Mouse (Mus musculus): ENCODE results near the gene Rab23. TPM values are rescaled to one million over a fixed set of nuclear protein-coding genes. Genes with fewer than 3 reads are reported as not detected.

The Rab23 gene
- polyA plus RNA-seq, 1 experiment from 2014 or later, result 11.6 TPM

DNA sequence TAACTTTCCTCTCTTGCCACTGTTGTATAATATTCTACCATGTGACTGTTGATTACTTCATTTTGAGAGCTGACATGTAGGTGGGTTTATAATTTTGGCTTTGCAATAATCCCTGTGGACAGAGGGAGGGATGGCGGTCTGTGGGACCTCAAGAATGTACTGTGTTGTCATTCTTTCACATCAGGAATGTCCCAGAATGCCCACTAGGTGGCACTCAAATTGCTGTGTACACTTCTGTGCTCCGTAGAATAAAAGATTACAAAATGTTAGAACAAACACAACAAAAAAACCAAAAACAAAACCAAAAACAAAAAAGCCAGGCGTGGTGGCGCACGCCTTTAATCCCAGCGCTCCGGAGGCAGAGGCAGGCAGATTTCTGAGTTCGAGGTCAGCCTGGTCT lies 35.2 kb upstream of the Rab23 start:
- H3K4me3 ChIP-seq (ENCODE audit: low read depth, low read length), result no peak overlapping the region
- WGBS, result 56% methylated on average over 8 of the region's 8 CpGs
- no peak for DNase-seq (ENCODE audit: low spot score)
- H3K4me2 ChIP-seq, result no peak overlapping the region
- H3K9me3 ChIP-seq (ENCODE audit: control insufficient read depth, low read length), result no peaks in the 10 kb centered on the region
- no peak overlapping the region for H3K27ac ChIP-seq (ENCODE audit: low read depth, low read length)
- H3K4me1 ChIP-seq (replicated peaks; ENCODE audit: control insufficient read depth, insufficient read depth, low read length), result no peaks in the 10 kb centered on the region
- H3K36me3 ChIP-seq (ENCODE audit: control insufficient read depth, insufficient read depth, low read length), result no peaks in the 10 kb centered on the region
- ATAC-seq (replicated peaks; ENCODE audit: low FRiP score), result no peak
- no peak overlapping the region for H3K9ac ChIP-seq (ENCODE audit: low read depth, low read length)
- H3K27me3 ChIP-seq (replicated peaks; ENCODE audit: control insufficient read depth, insufficient read depth, low read length), result no peaks in the 10 kb centered on the region

DNA sequence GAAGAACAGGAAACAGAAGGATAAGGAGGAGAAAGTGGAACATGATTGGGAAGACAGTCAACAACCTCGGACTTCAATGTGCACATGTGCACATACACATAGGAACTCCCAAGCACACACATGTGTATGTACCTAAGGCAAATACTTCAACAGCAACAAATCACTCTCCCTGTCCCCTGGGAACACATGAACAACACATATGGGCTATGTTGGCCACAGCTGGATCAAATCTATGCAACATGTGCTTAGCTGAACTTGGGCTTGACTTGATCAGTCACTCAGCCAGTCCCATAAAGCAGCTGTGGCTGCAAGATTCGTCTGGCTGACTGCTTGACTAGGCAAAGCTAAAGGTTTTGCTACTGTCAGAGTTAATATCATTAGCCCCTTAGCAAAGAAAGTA lies 30.9 kb upstream of the Rab23 start:
- Histone ChIP-seq H3K27me3 (replicated peaks; ENCODE audit: control insufficient read depth, insufficient read depth, low read length) (no peaks in the 10 kb centered on the region), H3K9ac (ENCODE audit: low read depth, low read length) (no peak overlapping the region), H3K4me3 (ENCODE audit: low read depth, low read length) (no peak overlapping the region), H3K9me3 (ENCODE audit: control insufficient read depth, low read length) (no peaks in the 10 kb centered on the region), H3K4me2 (no peak overlapping the region), H3K36me3 (ENCODE audit: control insufficient read depth, insufficient read depth, low read length) (no peaks in the 10 kb centered on the region), H3K4me1 (replicated peaks; ENCODE audit: control insufficient read depth, insufficient read depth, low read length) (no peaks in the 10 kb centered on the region), H3K27ac (ENCODE audit: low read depth, low read length) (no peak overlapping the region)
- 51% methylated on average over 2 of the region's 2 CpGs for WGBS
- ATAC-seq (replicated peaks; ENCODE audit: low FRiP score) (no peak), DNase-seq (ENCODE audit: low spot score) (no peak)

DNA sequence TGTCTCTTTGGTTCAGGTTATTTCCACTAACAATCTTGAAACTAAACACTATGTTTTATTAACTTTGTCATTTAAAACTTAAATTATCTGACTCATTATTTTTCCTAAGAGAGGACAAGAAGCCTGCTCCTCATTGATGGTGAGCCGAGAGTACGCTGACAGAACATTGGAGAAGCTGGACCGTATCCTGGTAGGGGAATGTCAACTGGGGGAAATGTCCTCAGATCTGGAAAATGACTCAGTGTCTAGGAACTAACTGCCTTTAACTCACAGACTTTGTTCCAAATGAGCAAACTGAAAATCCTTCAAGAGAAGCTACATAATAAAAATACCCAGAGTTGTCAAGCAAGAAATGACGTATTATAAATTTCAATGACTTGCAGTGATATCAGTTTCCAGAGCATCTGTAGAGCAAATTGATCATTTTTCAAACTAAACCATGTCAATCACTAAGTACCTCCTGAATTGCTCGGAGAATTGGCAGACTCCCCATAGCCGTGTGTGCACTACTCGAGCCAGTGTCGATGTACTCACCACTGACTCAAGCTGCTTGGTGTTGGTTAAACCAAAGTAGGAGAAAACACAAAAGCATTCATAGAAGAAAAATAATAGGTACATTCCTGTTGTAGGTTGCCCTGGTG lies 30.1 kb upstream of the Rab23 start:
- no peak overlapping the region for H3K9ac ChIP-seq (ENCODE audit: low read depth, low read length)
- ATAC-seq (replicated peaks; ENCODE audit: low FRiP score), result no peak
- no peak overlapping the region for H3K4me3 ChIP-seq (ENCODE audit: low read depth, low read length)
- no peak overlapping the region for H3K27ac ChIP-seq (ENCODE audit: low read depth, low read length)
- 83% methylated on average over 8 of the region's 8 CpGs for WGBS
- no peaks in the 10 kb centered on the region for H3K27me3 ChIP-seq (replicated peaks; ENCODE audit: control insufficient read depth, insufficient read depth, low read length)
- no peaks in the 10 kb centered on the region for H3K4me1 ChIP-seq (replicated peaks; ENCODE audit: control insufficient read depth, insufficient read depth, low read length)
- no peak overlapping the region for H3K4me2 ChIP-seq
- H3K36me3 ChIP-seq (ENCODE audit: control insufficient read depth, insufficient read depth, low read length), result no peaks in the 10 kb centered on the region
- DNase-seq (ENCODE audit: low spot score), result no peak
- no peaks in the 10 kb centered on the region for H3K9me3 ChIP-seq (ENCODE audit: control insufficient read depth, low read length)

DNA sequence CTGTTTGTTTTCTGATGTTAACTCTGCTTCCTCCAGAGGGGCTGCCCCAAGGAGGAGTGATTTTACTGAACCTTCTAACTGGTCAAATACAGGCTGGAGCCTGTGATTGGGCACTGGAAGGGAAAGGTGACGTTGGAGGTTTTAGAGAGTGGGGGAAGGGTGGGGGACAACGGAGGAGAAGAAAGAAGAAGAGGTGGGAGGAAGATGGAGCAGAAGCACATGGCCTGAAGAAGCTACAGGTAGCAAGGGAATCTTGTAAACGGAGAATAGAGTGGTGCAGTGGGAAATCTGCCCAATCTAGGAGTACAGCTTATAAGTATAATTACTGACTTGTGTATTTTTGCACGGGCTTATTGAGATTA lies 29.6 kb upstream of the Rab23 start:
- 45% methylated on average over 4 of the region's 4 CpGs for WGBS
- ATAC-seq (replicated peaks; ENCODE audit: low FRiP score) (no peak), DNase-seq (ENCODE audit: low spot score) (no peak)

DNA sequence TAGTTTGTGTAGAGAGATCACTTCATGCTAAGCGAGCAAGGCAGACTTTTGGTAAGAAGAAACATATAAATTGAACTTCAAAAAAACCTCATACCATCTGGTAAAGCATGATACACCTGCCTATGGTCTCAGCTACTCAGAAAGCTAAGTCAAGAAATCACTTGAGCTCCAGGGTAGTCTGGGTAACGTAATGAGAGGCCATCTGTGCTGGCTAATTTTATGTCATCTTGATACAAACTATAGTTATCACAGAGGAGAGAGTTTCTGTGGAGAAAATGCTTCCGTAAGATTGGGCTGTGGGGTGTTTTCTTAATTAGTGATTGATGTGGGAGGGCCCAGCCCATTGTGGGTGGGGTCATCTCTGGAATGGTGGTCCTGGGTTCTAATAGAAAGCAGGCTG lies 25.8 kb upstream of the Rab23 start:
- Histone ChIP-seq H3K9ac (ENCODE audit: low read depth, low read length) (no peak overlapping the region), H3K4me3 (ENCODE audit: low read depth, low read length) (no peak overlapping the region), H3K4me1 (replicated peaks; ENCODE audit: control insufficient read depth, insufficient read depth, low read length) (no peaks in the 10 kb centered on the region), H3K4me2 (no peak overlapping the region), H3K27me3 (replicated peaks; ENCODE audit: control insufficient read depth, insufficient read depth, low read length) (no peaks in the 10 kb centered on the region), H3K36me3 (ENCODE audit: control insufficient read depth, insufficient read depth, low read length) (no peaks in the 10 kb centered on the region), H3K27ac (ENCODE audit: low read depth, low read length) (no peak overlapping the region), H3K9me3 (ENCODE audit: control insufficient read depth, low read length) (no peaks in the 10 kb centered on the region)
- DNase-seq (ENCODE audit: low spot score), result no peak
- ATAC-seq (replicated peaks; ENCODE audit: low FRiP score), result no peak
- WGBS, result 71% methylated on average over 3 of the region's 3 CpGs

More for the DNA sequence above, 29.6 kb upstream of the Rab23 start:
- no peak overlapping the region for H3K27ac ChIP-seq (ENCODE audit: low read depth, low read length)
- no peaks in the 10 kb centered on the region for H3K9me3 ChIP-seq (ENCODE audit: control insufficient read depth, low read length)
- no peaks in the 10 kb centered on the region for H3K27me3 ChIP-seq (replicated peaks; ENCODE audit: control insufficient read depth, insufficient read depth, low read length)
- no peak overlapping the region for H3K4me2 ChIP-seq
- no peaks in the 10 kb centered on the region for H3K4me1 ChIP-seq (replicated peaks; ENCODE audit: control insufficient read depth, insufficient read depth, low read length)
- H3K36me3 ChIP-seq (ENCODE audit: control insufficient read depth, insufficient read depth, low read length), result no peaks in the 10 kb centered on the region
- no peak overlapping the region for H3K9ac ChIP-seq (ENCODE audit: low read depth, low read length)
- H3K4me3 ChIP-seq (ENCODE audit: low read depth, low read length), result no peak overlapping the region

DNA sequence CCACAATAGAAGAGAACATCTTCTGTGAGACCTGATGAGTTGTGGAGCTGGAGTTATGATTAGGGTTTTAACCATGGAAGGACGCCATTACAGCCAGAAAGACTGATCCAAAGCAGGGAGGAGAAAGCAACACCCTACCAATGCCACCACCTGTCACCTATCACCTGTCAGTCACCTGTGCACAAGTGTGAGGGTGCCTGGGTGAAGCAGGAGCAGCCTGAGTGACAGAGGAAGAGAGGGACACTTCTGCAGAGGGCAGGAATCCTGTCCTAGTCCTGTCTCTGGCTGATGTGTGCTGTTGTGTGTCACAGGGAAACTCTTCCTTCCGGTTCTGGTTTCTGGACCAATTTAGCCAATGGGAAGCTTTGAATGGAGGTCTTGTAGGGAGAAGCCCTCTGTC lies 23.7 kb upstream of the Rab23 start:
- no peaks in the 10 kb centered on the region for H3K27me3 ChIP-seq (replicated peaks; ENCODE audit: control insufficient read depth, insufficient read depth, low read length)
- ATAC-seq (replicated peaks; ENCODE audit: low FRiP score) (no peak), DNase-seq (ENCODE audit: low spot score) (no peak)
- no peaks in the 10 kb centered on the region for H3K4me1 ChIP-seq (replicated peaks; ENCODE audit: control insufficient read depth, insufficient read depth, low read length)
- no peaks in the 10 kb centered on the region for H3K9me3 ChIP-seq (ENCODE audit: control insufficient read depth, low read length)
- no peak overlapping the region for H3K4me2 ChIP-seq
- WGBS, result 69% methylated on average over 2 of the region's 2 CpGs
- no peaks in the 10 kb centered on the region for H3K36me3 ChIP-seq (ENCODE audit: control insufficient read depth, insufficient read depth, low read length)
- H3K9ac ChIP-seq (ENCODE audit: low read depth, low read length), result no peak overlapping the region
- H3K4me3 ChIP-seq (ENCODE audit: low read depth, low read length), result no peak overlapping the region
- no peak overlapping the region for H3K27ac ChIP-seq (ENCODE audit: low read depth, low read length)

DNA sequence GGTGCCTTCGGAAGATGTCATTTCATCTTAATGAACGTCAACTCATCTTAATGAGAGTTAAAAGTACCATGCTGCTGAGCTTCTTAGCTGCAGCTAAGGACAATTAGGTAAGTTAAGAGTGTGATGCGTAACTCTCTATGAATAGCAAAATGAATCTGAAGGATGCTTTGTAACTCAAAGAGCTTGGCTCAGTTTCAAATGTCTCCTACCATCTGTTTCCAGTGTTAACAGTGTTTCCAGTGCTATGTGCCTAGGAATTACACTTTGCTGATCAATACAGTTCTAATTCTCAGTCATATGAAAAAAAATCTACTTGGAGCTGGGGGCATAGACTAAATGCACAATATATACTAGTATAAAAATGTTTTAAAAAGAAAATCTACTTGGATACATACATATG lies 18.4 kb upstream of the Rab23 start:
- no peaks in the 10 kb centered on the region for H3K36me3 ChIP-seq (ENCODE audit: control insufficient read depth, insufficient read depth, low read length)
- DNase-seq (ENCODE audit: low spot score), result no peak
- no peak overlapping the region for H3K27ac ChIP-seq (ENCODE audit: low read depth, low read length)
- WGBS, result 83% methylated on average over 3 of the region's 3 CpGs
- no peaks in the 10 kb centered on the region for H3K9me3 ChIP-seq (ENCODE audit: control insufficient read depth, low read length)
- no peak overlapping the region for H3K4me2 ChIP-seq
- ATAC-seq (replicated peaks; ENCODE audit: low FRiP score), result no peak
- H3K4me1 ChIP-seq (replicated peaks; ENCODE audit: control insufficient read depth, insufficient read depth, low read length), result no peaks in the 10 kb centered on the region
- H3K9ac ChIP-seq (ENCODE audit: low read depth, low read length), result no peak overlapping the region
- no peaks in the 10 kb centered on the region for H3K27me3 ChIP-seq (replicated peaks; ENCODE audit: control insufficient read depth, insufficient read depth, low read length)
- no peak overlapping the region for H3K4me3 ChIP-seq (ENCODE audit: low read depth, low read length)

GRCm38 (mm10) chr1:33709615-33710014 lies 10.1 kb upstream of the Rab23 start:
- ATAC-seq (replicated peaks; ENCODE audit: low FRiP score), result peak; percentile 53
- no peak for DNase-seq (ENCODE audit: low spot score)

DNA sequence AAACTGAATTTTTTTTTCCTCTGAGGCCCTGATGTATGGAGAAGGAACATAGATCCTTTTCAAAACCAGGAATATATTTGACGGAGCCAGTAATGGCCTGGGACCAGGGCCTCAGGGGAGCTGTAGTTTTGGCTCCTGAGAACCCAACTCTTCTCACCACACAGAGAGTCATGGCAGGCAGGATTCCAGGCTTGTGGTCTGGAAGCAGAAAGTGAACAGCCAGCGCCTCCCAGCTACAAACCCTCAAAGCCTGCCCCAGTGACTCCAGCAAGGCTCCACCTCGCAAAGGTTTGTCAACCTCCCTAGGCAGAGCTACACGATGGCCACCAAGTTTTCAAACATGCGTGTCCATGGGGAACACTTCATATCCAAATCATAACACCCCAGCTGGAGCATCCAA lies 7.7 kb upstream of the Rab23 start:
- Histone ChIP-seq H3K4me3 (ENCODE audit: low read depth, low read length) (no peak overlapping the region), H3K4me2 (no peak overlapping the region), H3K27ac (ENCODE audit: low read depth, low read length) (no peak overlapping the region), H3K4me1 (replicated peaks; ENCODE audit: control insufficient read depth, insufficient read depth, low read length) (no peaks in the 10 kb centered on the region), H3K9me3 (ENCODE audit: control insufficient read depth, low read length) (no peaks in the 10 kb centered on the region), H3K27me3 (replicated peaks; ENCODE audit: control insufficient read depth, insufficient read depth, low read length) (no peaks in the 10 kb centered on the region; the same call in 1 of the 2 replicates), H3K36me3 (ENCODE audit: control insufficient read depth, insufficient read depth, low read length) (no peaks in the 10 kb centered on the region), H3K9ac (ENCODE audit: low read depth, low read length) (no peak overlapping the region)
- ATAC-seq (replicated peaks; ENCODE audit: low FRiP score), result no peak
- WGBS, result 81% methylated on average over 5 of the region's 5 CpGs
- DNase-seq (ENCODE audit: low spot score), result no peak

More at GRCm38 (mm10) chr1:33709615-33710014, 10.1 kb upstream of the Rab23 start:
- H3K27me3 ChIP-seq (replicated peaks; ENCODE audit: control insufficient read depth, insufficient read depth, low read length), result no peaks in the 10 kb centered on the region; the same call in 1 of the 2 replicates
- 44% methylated on average over 2 of the region's 2 CpGs for WGBS
- H3K27ac ChIP-seq (ENCODE audit: low read depth, low read length), result no peak overlapping the region
- H3K36me3 ChIP-seq (ENCODE audit: control insufficient read depth, insufficient read depth, low read length), result no peaks in the 10 kb centered on the region
- no peaks in the 10 kb centered on the region for H3K4me1 ChIP-seq (replicated peaks; ENCODE audit: control insufficient read depth, insufficient read depth, low read length)
- no peak overlapping the region for H3K9ac ChIP-seq (ENCODE audit: low read depth, low read length)
- no peak overlapping the region for H3K4me2 ChIP-seq
- H3K4me3 ChIP-seq (ENCODE audit: low read depth, low read length), result no peak overlapping the region
- H3K9me3 ChIP-seq (ENCODE audit: control insufficient read depth, low read length), result no peaks in the 10 kb centered on the region

All from liver, embryonic 11.5 days (tissue).